Mouse (Mus musculus): ENCODE measurements around the gene Proser1.

GRCm38 (mm10) chr3:53413959-53414358 lies 49.5 kb upstream of the Proser1 start:
- TF ChIP-seq CTCF (IDR thresholded peaks at IDR 0.05; ENCODE audit: insufficient read depth, low read length) = no peak
- TF ChIP-seq POLR2A (IDR thresholded peaks at IDR 0.05; ENCODE audit: borderline replicate concordance, extremely low read depth, low read depth, low read length) = no peak
